Mouse (Mus musculus) bone marrow macrophage, adult 2 months (primary cell): ENCODE results near the gene Samsn1. TPM values are rescaled to one million over a fixed set of nuclear protein-coding genes. Genes with fewer than 3 reads are reported as not detected.
"Not testable (repeated sequence)": the region's sequence is repeated elsewhere in the genome, so short reads cannot be mapped to it uniquely, and the experiment has no call there.

Experiments used
- H3K27ac ChIP-seq: 2 replicates; pipeline ENCODE4 v1.5.1; 2012; ENCODE audit warnings: low read depth, low read length; ENCODE audit not compliant: insufficient read depth
- H3K4me1 ChIP-seq: 2 replicates; pipeline ENCODE4 v1.6.1; 2012; ENCODE audit warnings: low read length; ENCODE audit not compliant: control insufficient read depth, insufficient read depth
- H3K4me3 ChIP-seq: 2 replicates; pipeline ENCODE4 v1.5.1; 2012; ENCODE audit warnings: mild to moderate bottlenecking, low read length, moderate library complexity; ENCODE audit not compliant: insufficient read depth
- CTCF ChIP-seq: IDR thresholded peaks from 2 replicates; pipeline ENCODE4 v1.5.1; 2012; ENCODE audit warnings: low read depth, mild to moderate bottlenecking, low read length, moderate library complexity
- POLR2A ChIP-seq: IDR thresholded peaks from 2 replicates; pipeline ENCODE4 v1.6.1; 2012; ENCODE audit warnings: mild to moderate bottlenecking, low read depth, low read length, borderline replicate concordance
- polyA plus RNA-seq: library from polyadenylated mRNA; stranded (reverse); fragments of >200 nt; gene quantifications from 2 replicates; pipeline ENCODE4 v1.2.4, GENCODE M21; 2012; ENCODE audit not compliant: missing spikeins, insufficient read depth, insufficient read length

Samsn1 gene
- polyA plus RNA-seq, 1 experiment, result 26.0 TPM

DNA sequence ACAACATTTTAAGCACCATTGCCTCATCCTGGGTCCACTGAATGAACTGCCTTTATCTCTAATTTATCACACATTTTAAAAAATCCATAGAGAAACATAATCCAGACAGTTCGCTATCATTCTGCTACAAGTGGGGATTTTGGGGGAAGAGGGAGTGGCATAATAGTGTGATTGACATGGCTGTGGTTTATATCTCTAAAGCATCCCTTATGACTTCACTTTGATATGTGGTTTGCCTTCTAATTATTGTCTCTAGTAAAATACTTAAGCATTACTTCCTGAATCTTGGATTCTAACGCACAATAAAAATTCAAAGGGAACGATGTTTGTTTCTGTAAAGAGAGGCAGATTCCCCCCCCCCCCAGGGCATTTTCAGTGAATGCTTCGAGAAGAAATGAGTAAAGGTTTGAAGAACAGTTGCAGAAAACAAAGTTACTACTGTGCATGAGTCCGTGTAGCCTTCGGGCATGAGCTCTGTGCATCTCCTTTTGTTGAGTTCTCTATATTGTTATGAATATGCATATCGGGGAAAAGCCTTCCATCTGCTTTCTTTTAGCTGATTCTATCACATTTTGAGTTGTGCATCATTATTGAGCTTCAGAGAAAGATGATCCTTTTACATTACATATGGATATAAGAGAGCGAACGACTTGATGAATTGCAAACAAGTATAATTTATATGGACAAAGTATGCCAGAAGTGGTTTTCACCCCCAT is 168.4 kb downstream of the Samsn1 start:
- H3K27ac ChIP-seq, result no peak overlapping the region
- no peak for TF ChIP-seq CTCF
- TF ChIP-seq POLR2A, result no peak
- H3K4me3 ChIP-seq, result no peak overlapping the region
- peaks cover 8% of the 10 kb centered on the region for H3K4me1 ChIP-seq

DNA sequence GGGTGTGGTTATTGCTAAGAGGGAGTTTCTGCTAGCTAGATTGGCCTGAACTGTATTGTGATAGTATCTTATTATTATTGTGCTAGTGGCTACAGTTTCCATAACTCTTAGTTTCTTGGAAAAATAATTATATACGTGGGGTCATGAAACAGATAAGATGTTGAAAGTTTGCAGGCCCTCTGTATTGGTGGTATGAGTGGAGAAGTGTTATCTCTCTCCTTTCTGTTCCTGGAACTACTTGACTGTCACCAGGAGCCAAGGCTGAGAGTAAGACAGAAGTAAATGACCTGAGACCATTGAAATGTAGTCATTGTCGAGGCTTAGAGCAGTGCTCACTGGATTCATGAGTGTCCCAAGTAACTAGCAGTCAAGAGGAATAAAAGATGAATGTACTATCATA is 169.6 kb downstream of the Samsn1 start:
- TF ChIP-seq CTCF (no peak), POLR2A (no peak)
- no peak overlapping the region for H3K27ac ChIP-seq
- H3K4me3 ChIP-seq, result no peak overlapping the region
- peaks cover 8% of the 10 kb centered on the region for H3K4me1 ChIP-seq

DNA sequence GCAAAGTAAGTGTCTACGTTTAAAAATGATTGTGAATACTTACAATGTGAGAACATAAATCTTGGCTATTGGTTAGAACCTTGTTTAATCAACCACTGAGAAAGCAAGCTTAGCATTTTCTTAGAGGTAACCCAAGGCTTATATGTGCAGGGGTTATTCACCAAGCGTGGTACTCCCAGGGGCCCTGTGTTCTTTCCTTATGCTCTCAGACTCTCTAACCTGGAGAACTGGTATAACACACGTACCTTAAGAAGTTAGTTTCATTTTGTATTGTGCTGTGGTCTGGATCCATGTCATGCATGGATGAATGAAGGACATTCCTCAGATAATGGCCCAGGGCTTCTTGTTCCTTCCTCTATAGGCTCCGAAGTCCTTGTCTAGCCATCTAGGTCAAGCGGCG is 173.0 kb downstream of the Samsn1 start:
- Histone ChIP-seq H3K27ac (no peak overlapping the region), H3K4me3 (no peak overlapping the region), H3K4me1 (no peaks in the 10 kb centered on the region)
- no peak for TF ChIP-seq POLR2A
- no peak for TF ChIP-seq CTCF

DNA sequence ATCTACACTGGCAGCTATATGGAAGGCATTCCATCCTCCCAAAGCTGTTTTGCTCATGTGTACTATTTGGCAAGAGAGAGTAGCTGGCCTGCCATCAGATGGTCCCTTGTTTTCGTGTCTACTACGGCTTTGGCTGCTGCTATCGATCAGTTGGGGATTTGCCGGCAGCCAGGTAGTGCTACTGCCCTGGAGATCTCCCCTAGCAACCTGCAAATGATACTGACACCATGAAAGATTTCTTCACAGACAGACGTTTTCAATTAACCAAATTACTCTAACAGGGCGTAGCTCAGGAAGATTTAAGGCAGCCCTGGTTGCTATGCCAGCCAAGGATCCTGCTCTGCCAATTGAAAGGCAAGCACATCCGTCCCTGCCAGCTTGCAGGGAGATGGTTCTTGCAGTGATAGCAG is 178.4 kb downstream of the Samsn1 start:
- TF ChIP-seq CTCF (no peak), POLR2A (no peak)
- no peak overlapping the region for H3K27ac ChIP-seq
- no peak overlapping the region for H3K4me3 ChIP-seq
- no peaks in the 10 kb centered on the region for H3K4me1 ChIP-seq

DNA sequence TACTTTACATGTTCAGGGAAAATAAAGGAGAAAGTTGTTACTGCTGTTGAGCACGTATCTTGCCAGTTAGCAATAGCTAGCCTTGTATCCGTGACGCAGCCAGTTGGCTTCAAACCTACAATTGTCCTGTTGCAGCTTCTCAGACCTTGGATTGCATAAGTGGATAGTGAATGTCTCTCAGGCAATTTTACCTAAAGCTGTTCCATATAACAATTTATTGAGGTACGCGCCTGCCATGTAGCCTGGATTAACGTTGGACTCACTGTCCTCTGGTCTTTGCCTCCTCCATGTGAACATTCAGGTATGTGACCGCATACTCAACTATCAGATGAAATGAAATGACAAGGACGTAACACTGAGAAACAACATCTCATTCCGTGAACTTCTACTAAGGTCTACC is 179.1 kb downstream of the Samsn1 start:
- H3K27ac ChIP-seq, result no peak overlapping the region
- H3K4me1 ChIP-seq, result no peaks in the 10 kb centered on the region
- TF ChIP-seq CTCF, result no peak
- TF ChIP-seq POLR2A, result no peak
- H3K4me3 ChIP-seq, result no peak overlapping the region

DNA sequence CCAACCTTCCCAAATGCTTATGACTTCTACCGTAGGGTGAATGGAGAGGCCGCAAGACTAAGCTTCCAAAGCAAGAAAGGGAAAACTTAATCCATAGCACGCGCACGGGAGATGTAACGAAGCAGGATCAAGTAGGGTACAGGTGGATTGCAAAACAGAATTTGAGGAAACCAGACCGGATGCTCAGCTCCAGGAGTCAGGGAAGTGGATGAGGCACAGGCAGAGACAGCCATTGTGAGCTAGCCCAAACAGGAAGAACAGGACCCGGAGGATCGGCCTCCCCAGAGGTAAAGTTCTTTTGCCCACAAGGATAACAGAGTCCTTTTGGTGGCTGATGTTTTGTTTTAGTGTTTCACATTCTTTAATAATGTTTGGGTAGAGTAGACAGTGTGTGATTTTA is 179.5 kb downstream of the Samsn1 start:
- Histone ChIP-seq H3K4me1 (peaks cover 2% of the 10 kb centered on the region; the same call in 1 of the 2 replicates), H3K4me3 (no peak overlapping the region), H3K27ac (no peak overlapping the region)
- TF ChIP-seq POLR2A (no peak), CTCF (no peak)

DNA sequence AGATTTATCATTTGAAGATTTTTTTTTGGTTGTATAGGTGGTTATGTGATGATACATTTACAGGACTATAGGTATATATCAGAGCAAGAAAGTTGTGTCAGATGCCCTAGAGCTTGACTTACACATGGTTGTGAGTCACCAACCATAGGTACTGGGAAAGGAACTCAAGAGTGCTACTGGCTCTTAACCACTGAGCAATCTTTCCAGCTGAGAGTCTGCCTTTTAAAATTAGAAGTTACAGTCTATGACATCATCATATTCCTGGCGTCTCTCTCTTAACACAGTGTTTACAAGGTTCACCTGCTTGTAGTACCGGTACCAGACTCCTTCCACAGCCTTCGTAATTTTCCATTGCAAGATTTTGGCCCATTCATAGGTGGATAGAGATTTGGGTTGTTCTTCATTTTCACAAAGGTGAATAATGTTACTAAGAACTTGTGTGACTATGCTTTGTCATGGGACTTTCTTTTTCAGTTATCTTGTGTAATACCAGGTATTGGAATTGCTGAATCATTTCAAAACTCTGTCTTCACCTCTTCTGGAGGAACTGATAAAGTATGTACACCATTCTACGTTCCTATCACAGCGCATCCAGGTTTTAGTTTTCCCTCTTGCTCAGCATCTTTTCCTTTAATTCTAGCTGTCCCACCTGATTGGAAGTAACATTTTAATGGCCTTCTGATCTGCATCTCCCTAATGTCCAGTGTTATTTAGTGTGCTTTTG is 184.2 kb downstream of the Samsn1 start:
- Histone ChIP-seq H3K27ac (no peak overlapping the region), H3K4me3 (no peak overlapping the region), H3K4me1 (peaks cover 2% of the 10 kb centered on the region; the same call in 1 of the 2 replicates)
- no peak for TF ChIP-seq CTCF
- no peak for TF ChIP-seq POLR2A

DNA sequence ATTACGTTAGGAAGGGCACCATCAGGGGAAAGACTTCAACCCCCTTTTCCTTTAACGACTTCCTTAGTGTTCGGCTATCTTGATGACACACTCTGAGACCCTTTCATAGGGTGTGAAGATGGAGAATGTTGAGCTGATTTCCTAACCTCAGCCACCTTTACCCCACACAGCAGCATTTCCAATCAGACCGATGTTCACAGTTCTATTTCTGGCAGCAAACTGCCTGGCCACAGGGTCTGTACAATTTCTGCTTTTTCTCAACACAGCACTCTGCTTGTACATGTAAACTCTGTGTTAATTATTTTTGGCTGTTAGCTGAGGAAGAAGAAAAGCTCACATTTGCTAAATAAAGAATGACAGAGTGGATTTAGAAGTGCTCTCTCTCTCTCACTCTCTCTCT is 190.7 kb downstream of the Samsn1 start:
- TF ChIP-seq POLR2A (no peak), CTCF (no peak)
- peaks cover 10% of the 10 kb centered on the region for H3K4me1 ChIP-seq

DNA sequence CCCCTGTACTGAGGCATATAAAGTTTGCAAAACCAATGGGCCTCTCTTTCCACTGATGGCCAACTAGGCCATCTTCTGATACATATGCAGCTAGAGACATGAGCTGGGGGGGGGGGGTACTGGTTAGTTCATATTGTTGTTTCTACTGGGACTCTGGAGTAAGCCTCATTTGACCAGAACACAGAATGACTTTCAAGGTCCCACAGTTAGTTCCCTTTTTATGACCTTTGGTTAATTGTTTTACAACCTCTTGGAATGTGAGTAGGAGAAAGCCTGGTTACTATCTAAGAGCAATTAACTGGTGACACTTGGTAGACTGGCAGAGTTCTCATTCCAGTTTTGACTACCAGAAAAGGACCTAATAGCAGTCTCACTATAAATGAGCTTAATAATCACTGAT is 195.1 kb downstream of the Samsn1 start:
- H3K4me3 ChIP-seq, H3K4me1 ChIP-seq, H3K27ac ChIP-seq: not testable (repeated sequence)

More for the DNA sequence above, 190.7 kb downstream of the Samsn1 start:
- Histone ChIP-seq H3K27ac (no peak overlapping the region), H3K4me3 (no peak overlapping the region)

DNA sequence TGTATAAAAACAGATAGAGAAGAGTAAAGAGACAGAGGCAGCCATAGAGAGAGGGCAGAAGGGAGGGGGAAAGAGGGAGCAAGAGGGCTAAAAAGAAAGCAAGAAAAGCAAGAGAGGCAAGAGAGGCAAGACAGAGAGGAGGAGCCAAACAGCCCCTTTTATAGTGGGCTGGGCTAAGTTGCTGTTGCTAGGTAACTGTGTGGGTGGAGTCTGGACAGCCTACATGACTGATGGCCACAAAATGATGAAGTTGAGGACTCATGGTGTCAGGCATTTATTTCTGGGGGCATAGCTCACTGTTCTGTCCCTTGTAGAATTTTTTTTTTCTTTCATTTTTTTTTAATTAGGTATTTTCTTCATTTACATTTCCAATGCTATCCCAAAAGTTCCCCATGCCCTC is 195.6 kb downstream of the Samsn1 start:
- no peak overlapping the region for H3K4me3 ChIP-seq
- no peak for TF ChIP-seq POLR2A
- no peak for TF ChIP-seq CTCF

DNA sequence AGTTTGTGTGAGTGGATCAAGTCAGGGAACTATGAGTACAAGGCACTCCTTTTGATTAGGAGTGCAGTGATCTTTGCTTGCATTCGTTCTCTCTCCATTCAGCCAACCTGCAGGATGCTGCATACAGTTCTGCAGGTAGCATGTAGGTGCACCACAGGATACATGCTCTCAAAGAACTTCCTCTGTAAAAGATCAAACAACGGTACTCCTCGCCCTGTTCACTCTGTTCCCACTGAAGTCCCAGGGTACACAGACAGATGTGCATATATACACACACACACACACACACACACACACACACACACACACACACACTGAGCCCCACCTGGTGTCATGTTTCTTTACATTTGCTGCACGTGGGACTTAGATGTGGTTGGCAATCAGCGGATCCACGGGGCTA is 198.9 kb downstream of the Samsn1 start:
- no peaks in the 10 kb centered on the region for H3K4me1 ChIP-seq
- H3K4me3 ChIP-seq, result no peak overlapping the region
- no peak overlapping the region for H3K27ac ChIP-seq
- no peak for TF ChIP-seq CTCF
- no peak for TF ChIP-seq POLR2A

More for the DNA sequence above, 195.6 kb downstream of the Samsn1 start:
- peaks cover 6% of the 10 kb centered on the region for H3K4me1 ChIP-seq
- no peak overlapping the region for H3K27ac ChIP-seq
